Mouse (Mus musculus) bone marrow macrophage, adult 2 months (primary cell): ENCODE results near the gene Acot7.

Experiments
- CTCF ChIP-seq: IDR thresholded peaks from 2 replicates; pipeline ENCODE4 v1.5.1; 2012; ENCODE audit warnings: low read depth, mild to moderate bottlenecking, low read length, moderate library complexity
- POLR2A ChIP-seq: IDR thresholded peaks from 2 replicates; pipeline ENCODE4 v1.6.1; 2012; ENCODE audit warnings: mild to moderate bottlenecking, low read depth, low read length, borderline replicate concordance

- no peak for TF ChIP-seq CTCF
- no peak for TF ChIP-seq POLR2A
Observed at GRCm38 (mm10) chr4:152231326-152231725, 53.4 kb downstream of the Acot7 start.
